Mouse (Mus musculus): Measurements from ENCODE around the gene Arhgef10l. TPM values are rescaled to one million over a fixed set of nuclear protein-coding genes. Genes with fewer than 3 reads are reported as not detected.
A peak's percentile ranks its signal among the peaks of the same experiment; 100 is the strongest.

Gene Arhgef10l
- total and polyA plus RNA-seq, 3 experiments = 10.2 to 26.0 TPM; not detected in 1

- Histone ChIP-seq H3K27me3 (ENCODE audit: control insufficient read depth in 1 of 2, insufficient read depth in 2 of 2, low read length in 2 of 2) (no peaks in the 10 kb centered on the region), H3K27ac (ENCODE audit: control insufficient read depth, low read depth, low read length) (no peak overlapping the region), H3K36me3 (ENCODE audit: control insufficient read depth in 1 of 2, insufficient read depth in 2 of 2, low read length in 2 of 2) (no peaks in the 10 kb centered on the region), H3K9ac (ENCODE audit: control insufficient read depth, low read depth, low read length, poor library complexity, severe bottlenecking) (no peak overlapping the region), H3K4me1 (ENCODE audit: control insufficient read depth in 1 of 2, insufficient read depth in 2 of 2, low read length in 2 of 2) (no peaks in the 10 kb centered on the region), H3K9me3 (replicated peaks; ENCODE audit: insufficient read depth, low read length) (no peaks in the 10 kb centered on the region), H3K4me3 (ENCODE audit: control insufficient read depth in 1 of 2, insufficient read depth in 1 of 2, low read depth in 2 of 2, low read length in 2 of 2) (no peak overlapping the region), H3K79me2 (ENCODE audit: control insufficient read depth, insufficient read depth, low read length, poor library complexity) (no peaks in the 10 kb centered on the region)
- TF ChIP-seq POLR2AphosphoS5 (IDR thresholded peaks at IDR 0.05; ENCODE audit: borderline replicate concordance, low read depth, low read length) = no peak
- no peak for TF ChIP-seq POLR2A (IDR thresholded peaks at IDR 0.05; ENCODE audit: control insufficient read depth in 1 of 2, insufficient read depth in 1 of 2, low read depth in 1 of 2, low read length in 2 of 2, poor library complexity in 1 of 2)
- TF ChIP-seq ZMIZ1 (IDR thresholded peaks at IDR 0.05; ENCODE audit: low read depth, low read length) = no peak
- TF ChIP-seq CHD2 (IDR thresholded peaks at IDR 0.05; ENCODE audit: low read length) = no peak
- no peak for DNase-seq (ENCODE audit: low read depth, low spot score)
Observed at GRCm38 (mm10) chr4:140520719-140521118, 145.1 kb downstream of the Arhgef10l start.

GRCm38 (mm10) chr4:140513797-140514196 is 152.0 kb downstream of the Arhgef10l start:
- H3K27me3 ChIP-seq (ENCODE audit: control insufficient read depth in 1 of 2, insufficient read depth in 2 of 2, low read length in 2 of 2) = no peaks in the 10 kb centered on the region
- H3K36me3 ChIP-seq (ENCODE audit: control insufficient read depth in 1 of 2, insufficient read depth in 2 of 2, low read length in 2 of 2) = no peaks in the 10 kb centered on the region
- no peaks in the 10 kb centered on the region for H3K4me1 ChIP-seq (ENCODE audit: control insufficient read depth in 1 of 2, insufficient read depth in 2 of 2, low read length in 2 of 2)
- no peak overlapping the region for H3K4me3 ChIP-seq (ENCODE audit: control insufficient read depth in 1 of 2, insufficient read depth in 1 of 2, low read depth in 2 of 2, low read length in 2 of 2)
- TF ChIP-seq ZMIZ1 (IDR thresholded peaks at IDR 0.05; ENCODE audit: low read depth, low read length) (no peak), E2F4 (IDR thresholded peaks at IDR 0.05; ENCODE audit: borderline replicate concordance, low read depth, low read length) (no peak), MAX (IDR thresholded peaks at IDR 0.05; ENCODE audit: low read length) (no peak), BHLHE40 (IDR thresholded peaks at IDR 0.05; ENCODE audit: borderline replicate concordance, low read depth, low read length) (no peak), TBP (IDR thresholded peaks at IDR 0.05; ENCODE audit: low read depth, low read length) (no peak), ZC3H11A (IDR thresholded peaks at IDR 0.05; ENCODE audit: low read depth, low read length) (no peak), TAL1 (IDR thresholded peaks at IDR 0.05; ENCODE audit: low read length) (no peak), EP300 (IDR thresholded peaks at IDR 0.05; ENCODE audit: low read depth in 1 of 2, low read length in 2 of 2) (no peak), ELF1 (IDR thresholded peaks at IDR 0.05; ENCODE audit: low read depth, low read length) (no peak), RAD21 (IDR thresholded peaks at IDR 0.05; ENCODE audit: low read depth, low read length) (no peak), KAT2A (conservative IDR thresholded peaks at IDR 0.05; ENCODE audit: low read depth, low read length) (no peak), MYC (IDR thresholded peaks at IDR 0.05; ENCODE audit: low read depth, low read length) (no peak), MAZ (IDR thresholded peaks at IDR 0.05; ENCODE audit: low read depth, low read length) (no peak), CHD1 (IDR thresholded peaks at IDR 0.05; ENCODE audit: low read depth, low read length) (no peak)
- no peaks in the 10 kb centered on the region for H3K79me2 ChIP-seq (ENCODE audit: control insufficient read depth, insufficient read depth, low read length, poor library complexity)
- peak; percentile 7 for DNase-seq (ENCODE audit: low read depth, low spot score)
- H3K9me3 ChIP-seq (replicated peaks; ENCODE audit: insufficient read depth, low read length) = no peaks in the 10 kb centered on the region
- no peak overlapping the region for H3K9ac ChIP-seq (ENCODE audit: control insufficient read depth, low read depth, low read length, poor library complexity, severe bottlenecking)
- H3K27ac ChIP-seq (ENCODE audit: control insufficient read depth, low read depth, low read length) = no peak overlapping the region
